Mouse (Mus musculus) C2C12 (cell line): Measurements from ENCODE around the gene Wnt10a.

Source experiments
- CEBPB ChIP-seq: IDR thresholded peaks from one replicate; pipeline ENCODE4 v1.6.1; 2011; ENCODE audit warnings: low read depth, mild to moderate bottlenecking, control low read depth, moderate library complexity
- CTCF ChIP-seq: IDR thresholded peaks from one replicate; pipeline ENCODE4 v1.5.1; 2011; ENCODE audit not compliant: control insufficient read depth, insufficient read depth, insufficient read length
- MAX ChIP-seq: IDR thresholded peaks from one replicate; pipeline ENCODE4 v1.6.1; 2011; ENCODE audit warnings: mild to moderate bottlenecking, control low read depth

- TF ChIP-seq CTCF (no peak), MAX (no peak), CEBPB (no peak)
Observed at GRCm38 (mm10) chr1:74843090-74843489, 51.8 kb downstream of the Wnt10a start.
